Mouse (Mus musculus): ENCODE measurements around the gene Myl6.

- TF ChIP-seq CTCF (IDR thresholded peaks at IDR 0.05; ENCODE audit: control insufficient read depth, insufficient read depth, low read length) (no peak), POLR2A (IDR thresholded peaks at IDR 0.05; ENCODE audit: borderline replicate concordance, control insufficient read depth, low read depth, low read length) (no peak)
These were observed 52.4 kb downstream of the Myl6 start for GRCm38 (mm10) chr10:128441324-128442119.

Data from bone marrow, adult 2 months (tissue).